Mouse (Mus musculus): ENCODE data around the gene Cycs.

Gene Cycs

DNA sequence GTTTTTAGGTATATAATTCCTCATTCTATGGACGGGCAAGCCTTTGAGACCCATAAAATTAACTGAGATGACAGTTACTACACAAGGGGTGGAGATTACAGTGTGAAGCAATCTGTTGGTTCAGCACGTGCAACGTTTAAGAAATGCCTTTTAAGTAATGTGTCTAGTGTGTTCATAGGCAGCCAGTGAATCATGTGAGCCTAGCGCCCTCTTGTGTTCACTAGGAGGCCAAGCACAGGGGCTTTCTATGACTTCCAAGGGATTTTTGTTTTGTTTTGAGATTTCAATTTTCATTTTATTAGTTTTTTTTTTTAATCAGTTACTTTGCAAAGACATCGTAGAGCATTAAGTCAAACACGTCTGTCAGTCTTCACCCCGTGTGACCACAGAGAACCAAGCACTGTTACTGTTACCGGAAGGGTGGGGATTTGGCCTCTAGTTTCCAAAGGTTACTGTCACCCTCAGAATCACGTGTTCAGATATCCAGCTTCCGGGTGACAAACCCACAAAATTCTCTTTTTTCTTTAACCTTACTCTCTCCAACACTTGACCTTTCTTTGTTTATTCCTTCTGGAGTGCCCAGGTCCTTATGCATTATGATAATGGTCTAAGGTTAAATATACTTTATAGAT is 20.8 kb downstream of the Cycs start:
- DNase-seq, result peak; percentile 55 to 69

DNA sequence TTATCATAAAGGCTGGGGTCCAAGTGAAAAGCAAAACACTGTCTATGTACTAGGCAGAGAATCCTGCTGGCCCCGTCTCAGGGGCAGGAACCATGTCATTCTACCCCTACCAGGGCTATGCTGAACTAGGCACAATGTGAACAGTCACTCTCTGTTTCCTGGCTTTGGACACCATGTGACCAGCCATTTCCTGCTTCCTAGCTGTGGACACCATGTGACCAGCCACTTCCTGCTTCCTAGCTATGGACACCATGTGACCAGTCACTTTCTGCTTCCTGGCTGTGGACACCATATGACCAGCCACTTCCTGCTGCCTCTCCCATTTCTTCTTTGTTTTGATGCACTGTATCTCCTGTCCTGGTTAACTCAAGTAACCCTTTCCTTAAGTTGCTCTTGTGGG is 23.8 kb downstream of the Cycs start:
- DNase-seq, result no peak

DNA sequence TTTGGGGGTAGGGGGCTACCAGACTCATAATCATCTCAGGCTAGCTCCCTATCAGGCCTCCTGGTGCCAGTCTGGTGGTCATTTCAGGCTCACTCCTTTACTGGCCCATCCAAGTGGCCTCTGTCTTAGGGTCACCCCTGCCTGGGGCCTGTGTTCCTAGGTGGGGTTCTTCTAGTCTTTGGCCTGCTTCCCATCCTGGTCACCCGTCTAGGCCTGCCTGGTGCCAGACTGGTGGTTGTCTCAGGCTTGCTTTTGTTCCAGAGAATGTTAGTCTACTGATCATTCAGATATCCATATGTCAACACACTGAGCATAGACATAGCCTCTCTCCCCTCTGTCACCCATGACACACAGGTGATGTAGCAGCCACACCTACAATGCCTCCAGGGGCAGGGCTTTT is 26.7 kb downstream of the Cycs start:
- no peak for DNase-seq

DNA sequence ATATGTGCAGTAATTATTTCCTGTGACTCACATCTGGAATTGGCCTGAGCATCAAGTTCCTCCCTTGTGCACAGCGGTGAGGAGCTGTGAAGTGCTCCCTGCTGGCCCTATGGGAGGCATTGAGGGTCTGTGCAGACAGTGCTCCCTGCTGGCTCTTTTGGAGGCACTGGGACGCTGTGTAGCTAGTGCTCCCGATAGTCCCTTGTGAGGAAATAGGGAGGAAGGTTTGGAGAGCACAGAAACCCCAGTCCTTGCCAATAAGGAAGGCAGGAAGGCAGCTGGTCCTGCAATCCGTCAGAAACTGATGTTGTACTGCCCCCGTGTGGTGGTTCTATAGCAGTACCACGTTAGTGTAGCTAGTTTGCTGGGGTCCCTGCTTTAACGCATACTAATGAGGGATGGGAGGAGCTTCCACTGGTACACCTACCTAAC is 29.9 kb downstream of the Cycs start:
- peak; percentile 94 to 96 for DNase-seq

- DNase-seq, result no peak
Observed at GRCm38 (mm10) chr6:50535346-50535745, 31.0 kb downstream of the Cycs start.

- DNase-seq, result no peak
Observed at GRCm38 (mm10) chr6:50531920-50532319, 34.4 kb downstream of the Cycs start.

DNA sequence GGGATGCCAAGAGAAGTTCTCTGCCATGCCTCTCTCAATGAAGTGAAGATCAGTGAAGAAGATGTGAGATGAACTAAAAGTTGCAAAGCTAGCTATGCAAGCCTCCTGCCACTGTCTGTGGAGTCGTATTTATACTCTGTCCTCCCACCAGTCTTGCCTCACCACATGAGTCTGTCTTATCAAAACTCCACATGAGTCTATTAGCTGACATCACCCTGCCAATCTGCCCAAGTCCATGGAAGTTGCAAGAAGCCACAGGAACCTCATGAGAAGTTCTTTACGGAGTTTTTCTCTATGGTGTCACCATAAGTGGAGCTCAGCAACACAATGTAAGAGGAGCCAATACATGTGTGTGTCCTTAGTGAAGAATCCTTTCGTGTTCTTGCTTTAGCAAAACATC is 35.3 kb downstream of the Cycs start:
- DNase-seq, result no peak

- no peak for DNase-seq
Observed at GRCm38 (mm10) chr6:50529194-50529593, 37.1 kb downstream of the Cycs start.

DNA sequence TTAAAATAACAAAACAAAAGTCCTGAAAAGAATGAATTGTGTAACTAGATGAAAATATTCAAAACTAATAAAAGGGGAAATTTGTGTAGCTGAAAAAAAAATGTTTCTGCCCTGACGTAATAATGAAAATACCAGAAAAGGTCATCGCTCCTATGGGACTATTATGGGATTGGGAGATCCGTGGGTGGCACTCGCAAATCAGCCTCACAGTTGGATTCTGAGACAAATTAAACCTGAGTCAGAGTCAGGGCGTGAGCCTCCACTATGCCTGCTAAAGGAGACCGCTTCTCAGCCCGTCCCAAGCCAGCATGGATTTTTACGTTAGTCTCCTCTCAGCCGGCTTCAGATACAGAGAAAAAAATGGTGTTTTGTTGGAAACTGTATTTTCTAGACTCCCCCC is 38.9 kb downstream of the Cycs start:
- no peak for DNase-seq

- peak; percentile 84 to 88 for DNase-seq
Observed at GRCm38 (mm10) chr6:50526597-50527024, 39.7 kb downstream of the Cycs start.

GRCm38 (mm10) chr6:50525846-50526245 is 40.5 kb downstream of the Cycs start:
- no peak for DNase-seq

DNA sequence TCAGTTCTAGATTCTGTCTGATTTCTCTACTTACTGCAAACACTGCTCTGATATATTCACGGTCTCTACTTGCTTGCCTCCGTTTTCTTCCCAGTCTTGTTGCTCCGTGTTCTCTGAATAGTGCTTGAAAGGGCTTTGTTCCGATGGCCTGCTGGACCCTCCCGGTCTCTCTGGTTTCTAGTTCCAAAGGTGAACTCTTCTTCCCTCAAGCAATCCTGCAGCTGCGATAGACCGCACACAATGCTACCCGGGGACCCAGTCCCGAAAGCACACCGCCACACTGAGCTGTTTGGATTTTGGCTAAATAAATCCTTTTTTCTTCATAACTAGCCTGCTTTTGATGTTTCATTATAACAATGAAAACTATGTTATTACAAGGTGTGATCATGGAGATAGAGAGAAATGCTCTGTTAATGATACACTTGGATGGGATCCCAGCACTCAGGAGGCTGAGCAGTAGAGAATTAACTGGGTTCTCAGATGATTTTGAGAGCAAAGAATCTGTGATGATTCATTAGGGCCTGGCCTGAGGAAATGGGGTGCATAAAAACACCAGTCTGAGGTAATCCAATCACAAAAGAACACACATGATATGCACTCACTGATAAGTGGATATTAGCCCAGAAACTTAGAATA is 42.0 kb downstream of the Cycs start:
- DNase-seq, result no peak

DNA sequence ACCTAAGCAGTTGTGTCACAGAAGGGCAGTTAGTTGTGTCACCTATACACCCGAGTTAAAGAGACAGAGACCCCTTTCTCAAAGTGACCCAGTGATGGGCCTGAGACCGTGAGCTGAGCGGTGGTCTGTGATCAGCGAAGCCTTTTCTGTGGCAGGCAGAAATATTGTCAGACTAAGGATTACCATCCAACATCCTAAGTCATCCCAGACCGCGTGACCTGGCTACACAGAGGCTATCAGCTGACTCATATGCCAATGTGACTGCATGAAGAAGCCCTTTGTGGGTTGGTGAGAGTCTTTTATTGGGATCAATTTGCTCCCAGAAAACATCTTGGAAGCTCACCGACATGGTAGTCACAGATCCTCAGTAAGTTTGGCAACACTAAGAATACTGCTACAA is 43.6 kb downstream of the Cycs start:
- no peak for DNase-seq

- no peak for DNase-seq
Observed at GRCm38 (mm10) chr6:50521532-50522135, 44.7 kb downstream of the Cycs start.

GRCm38 (mm10) chr6:50520139-50520538 is 46.2 kb downstream of the Cycs start:
- DNase-seq, result no peak

DNA sequence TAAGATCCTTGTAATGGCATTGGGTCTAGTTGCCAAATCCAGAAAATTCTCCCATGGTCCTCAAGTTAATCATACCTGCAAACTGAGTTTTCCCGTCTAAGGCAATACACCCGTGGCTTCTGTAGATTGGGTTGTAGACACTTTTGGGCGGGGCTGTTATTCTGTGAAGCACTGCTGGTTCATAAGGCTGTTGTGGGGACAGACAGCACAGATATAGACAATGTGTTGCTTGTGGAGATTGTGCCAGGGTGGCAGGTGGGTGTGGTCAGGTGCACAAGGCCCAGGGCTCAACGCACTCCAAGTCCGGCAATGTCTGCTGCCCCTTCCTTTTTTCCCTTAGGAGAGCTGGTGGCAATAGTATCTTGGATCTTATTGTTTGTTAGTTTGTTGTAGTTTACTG is 48.0 kb downstream of the Cycs start:
- no peak for DNase-seq

All from cerebellum, postnatal 10 days (tissue).